Mouse (Mus musculus): Measurements from ENCODE around the gene Zfp472. TPM values are rescaled to one million over a fixed set of nuclear protein-coding genes. Genes with fewer than 3 reads are reported as not detected.
"Not testable (repeated sequence)": the region's sequence is repeated elsewhere in the genome, so short reads cannot be mapped to it uniquely, and the experiment has no call there.

Zfp472 gene
- polyA plus RNA-seq, 1 experiment: 0.25 TPM

- WGBS: 47% methylated on average over 9 of the region's 9 CpGs
- Histone ChIP-seq H3K27ac (ENCODE audit: insufficient read depth, low read depth, low read length) (no peak overlapping the region), H3K4me3 (ENCODE audit: low read depth, low read length) (no peak overlapping the region), H3K27me3 (ENCODE audit: control insufficient read depth, insufficient read depth, low read length) (no peaks in the 10 kb centered on the region), H3K36me3 (ENCODE audit: control insufficient read depth, insufficient read depth, low read length) (peaks cover 14% of the 10 kb centered on the region), H3K4me1 (ENCODE audit: control insufficient read depth, insufficient read depth, insufficient read length, low read length) (no peaks in the 10 kb centered on the region)
- TF ChIP-seq POLR2A (IDR thresholded peaks at IDR 0.05; ENCODE audit: low read depth, low read length) (no peak), CTCF (IDR thresholded peaks at IDR 0.05; ENCODE audit: extremely low read depth, insufficient read length, insufficient replicate concordance, low read depth, low read length) (peak; percentile 14; the same call in 1 of the 2 replicates)
Measured at GRCm38 (mm10) chr17:33008337-33008736, 42.7 kb downstream of the Zfp472 start.

- H3K36me3 ChIP-seq (ENCODE audit: control insufficient read depth, insufficient read depth, low read length): peaks cover 29% of the 10 kb centered on the region
- H3K4me1 ChIP-seq (ENCODE audit: control insufficient read depth, insufficient read depth, insufficient read length, low read length); H3K27ac ChIP-seq (ENCODE audit: insufficient read depth, low read depth, low read length); H3K4me3 ChIP-seq (ENCODE audit: low read depth, low read length); H3K27me3 ChIP-seq (ENCODE audit: control insufficient read depth, insufficient read depth, low read length): not testable (repeated sequence)
Measured at GRCm38 (mm10) chr17:33020434-33020833, 54.8 kb downstream of the Zfp472 start.

Other genes starting within 250 kb of the Zfp472 start
- gene Zfp871, start 177.5 kb upstream of the Zfp472 start, polyA plus RNA-seq (2012; rRNA removed): 2.7 and 6.1 TPM in 2 replicates
- 0.04 TPM in 1 of 2 replicates, not detected in the other for gene Zfp811, start 155.9 kb upstream of the Zfp472 start, polyA plus RNA-seq (2012; rRNA removed)
- 2.6 and 6.9 TPM in 2 replicates for gene Zfp799, start 135.6 kb upstream of the Zfp472 start, polyA plus RNA-seq (2012; rRNA removed)
- gene Zfp870, start 74.2 kb upstream of the Zfp472 start, polyA plus RNA-seq (2012; rRNA removed): 0.09 and 0.30 TPM in 2 replicates
- gene Cyp4f14, start 48.5 kb upstream of the Zfp472 start, polyA plus RNA-seq (2012; rRNA removed): 364 and 1,373 TPM in 2 replicates
- 45.0 and 112 TPM in 2 replicates for gene Cyp4f13, start 18.4 kb upstream of the Zfp472 start, polyA plus RNA-seq (2012; rRNA removed)
- gene Zfp952, start 27.3 kb downstream of the Zfp472 start, polyA plus RNA-seq (2012; rRNA removed): 0.65 and 0.79 TPM in 2 replicates
- 0.05 and 0.09 TPM in 2 replicates for gene Zfp763, start 67.6 kb downstream of the Zfp472 start, polyA plus RNA-seq (2012; rRNA removed)
- gene 4921501E09Rik, start 102.2 kb downstream of the Zfp472 start, polyA plus RNA-seq (2012; rRNA removed): not detected in 2 replicates
- gene Zfp563, start 123.5 kb downstream of the Zfp472 start, polyA plus RNA-seq (2012; rRNA removed): 0.35 and 0.51 TPM in 2 replicates
- not detected in 2 replicates for gene Morc2b, start 173.9 kb downstream of the Zfp472 start, polyA plus RNA-seq (2012; rRNA removed)
- not detected in 2 replicates for gene Olfr55, start 202.6 kb downstream of the Zfp472 start, polyA plus RNA-seq (2012; rRNA removed)
- gene Olfr239, start 225.5 kb downstream of the Zfp472 start, polyA plus RNA-seq (2012; rRNA removed): not detected in 2 replicates